Mouse (Mus musculus) CH12.LX (cell line): ENCODE measurements around the gene Eef2k. TPM values are rescaled to one million over a fixed set of nuclear protein-coding genes. Genes with fewer than 3 reads are reported as not detected.

Experiments used
- DNase-seq: peaks from one replicate; pipeline ENCODE4 v3.0.0-alpha.2; 2013; ENCODE audit errors: extremely low read depth
- H3K27ac ChIP-seq: 2 replicates; pipeline ENCODE4 v1.5.1; 2012; ENCODE audit warnings: low read depth, mild to moderate bottlenecking, control low read depth, moderate library complexity; ENCODE audit not compliant: insufficient read depth
- H3K27me3 ChIP-seq: replicated peaks from 2 replicates; pipeline ENCODE3; 2012; ENCODE audit warnings: inconsistent platforms
- H3K36me3 ChIP-seq, 2 experiments: replicated peaks in 1 of 2; 2 replicates each; pipeline versions ENCODE3 to v1.6.1; 2012; ENCODE audit warnings: inconsistent platforms in 1 of 2, low read length in 1 of 2, mild to moderate bottlenecking in 1 of 2, mixed read lengths in 1 of 2, moderate library complexity in 1 of 2; ENCODE audit not compliant: control insufficient read depth in 1 of 2, insufficient read depth in 1 of 2
- H3K4me1 ChIP-seq, 2 experiments: 2 replicates each; pipeline ENCODE4 v1.6.1; 2012; ENCODE audit warnings: inconsistent platforms in 1 of 2, moderate library complexity in 1 of 2; ENCODE audit not compliant: insufficient read depth in 2 of 2, control insufficient read depth in 1 of 2
- H3K4me2 ChIP-seq: 2 replicates; pipeline ENCODE4 v1.6.1; 2012; ENCODE audit warnings: low read depth, mild to moderate bottlenecking, control low read depth; ENCODE audit not compliant: poor library complexity, insufficient read depth, severe bottlenecking
- H3K4me3 ChIP-seq, 3 experiments: fragments of 150-350 bp in 1 of 3; sonication (generic) in 1 of 3; replicated peaks in 1 of 3; 2 replicates each; pipeline versions ENCODE3 to v1.5.1; 2011 to 2012; ENCODE audit warnings: low read depth in 2 of 3, low read length in 2 of 3, mild to moderate bottlenecking in 2 of 3, moderate library complexity in 2 of 3, control low read depth in 1 of 3, improper control_type of control experiment in 1 of 3, inconsistent platforms in 1 of 3, mixed read lengths in 1 of 3; ENCODE audit not compliant: poor library complexity in 1 of 3
- H3K79me2 ChIP-seq: replicated peaks from 2 replicates; pipeline ENCODE4 v1.6.1; 2012; ENCODE audit warnings: mild to moderate bottlenecking, moderate library complexity; ENCODE audit not compliant: control insufficient read depth, poor library complexity, insufficient read depth, severe bottlenecking; ENCODE audit errors: extremely low read depth
- H3K9ac ChIP-seq: 2 replicates; pipeline ENCODE4 v1.6.1; 2012; ENCODE audit warnings: low read depth, mild to moderate bottlenecking, control low read depth, moderate library complexity; ENCODE audit not compliant: insufficient read depth
- H3K9me3 ChIP-seq: replicated peaks from 2 replicates; pipeline ENCODE3; 2012; ENCODE audit warnings: low read length, inconsistent platforms, mixed read lengths
- CHD1 ChIP-seq: IDR thresholded peaks from 2 replicates; pipeline ENCODE4 v1.6.1; 2012; ENCODE audit warnings: low read depth, low read length, improper control_type of control experiment, inconsistent platforms
- CHD2 ChIP-seq: IDR thresholded peaks from 2 replicates; pipeline ENCODE4 v1.6.1; 2011; ENCODE audit warnings: low read length, improper control_type of control experiment
- CTCF ChIP-seq, 2 experiments: IDR thresholded peaks in 1 of 2; conservative IDR thresholded peaks in 1 of 2; 2 replicates each; pipeline ENCODE4 v1.5.1; 2011 to 2012; ENCODE audit warnings: low read depth in 2 of 2, low read length in 2 of 2, improper control_type of control experiment in 1 of 2, inconsistent platforms in 1 of 2, mild to moderate bottlenecking in 1 of 2, moderate library complexity in 1 of 2
- E2F4 ChIP-seq: IDR thresholded peaks from 2 replicates; pipeline ENCODE4 v1.6.1; 2011; ENCODE audit warnings: low read depth, low read length, improper control_type of control experiment; ENCODE audit not compliant: insufficient replicate concordance
- ETS1 ChIP-seq: conservative IDR thresholded peaks from 2 replicates; pipeline ENCODE4 v1.6.1; 2012; ENCODE audit warnings: low read depth, mild to moderate bottlenecking, inconsistent platforms, low read length, improper control_type of control experiment, moderate library complexity
- HCFC1 ChIP-seq: IDR thresholded peaks from 2 replicates; pipeline ENCODE4 v1.6.1; 2012; ENCODE audit warnings: low read depth, mild to moderate bottlenecking, inconsistent platforms, low read length, improper control_type of control experiment
- IRF4 ChIP-seq: IDR thresholded peaks from 2 replicates; pipeline ENCODE4 v1.6.1; 2014; ENCODE audit warnings: low read depth, mild to moderate bottlenecking, inconsistent platforms, low read length, improper control_type of control experiment
- JUN ChIP-seq: IDR thresholded peaks from 2 replicates; pipeline ENCODE4 v1.6.1; 2011; ENCODE audit warnings: low read depth, mild to moderate bottlenecking, low read length, improper control_type of control experiment, moderate library complexity; ENCODE audit not compliant: insufficient read depth
- MXI1 ChIP-seq: IDR thresholded peaks from 2 replicates; pipeline ENCODE4 v1.6.1; 2011; ENCODE audit warnings: mild to moderate bottlenecking, low read depth, low read length, improper control_type of control experiment
- MYC ChIP-seq: IDR thresholded peaks from 2 replicates; pipeline ENCODE4 v1.6.1; 2011; ENCODE audit warnings: low read depth, mild to moderate bottlenecking, improper control_type of control experiment, low read length
- NRF1 ChIP-seq: IDR thresholded peaks from 2 replicates; pipeline ENCODE4 v1.6.1; 2014; ENCODE audit warnings: low read depth, mild to moderate bottlenecking, inconsistent platforms, low read length, improper control_type of control experiment, moderate library complexity
- POLR2A ChIP-seq: IDR thresholded peaks from 2 replicates; pipeline ENCODE4 v1.6.1; 2011; ENCODE audit warnings: low read depth, mild to moderate bottlenecking, improper control_type of control experiment, low read length
- SIN3A ChIP-seq: IDR thresholded peaks from 2 replicates; pipeline ENCODE4 v1.6.1; 2012; ENCODE audit warnings: low read length, improper control_type of control experiment, inconsistent platforms
- TBP ChIP-seq: conservative IDR thresholded peaks from 2 replicates; pipeline ENCODE4 v1.6.1; 2011; ENCODE audit warnings: low read depth, low read length, improper control_type of control experiment
- TCF12 ChIP-seq: IDR thresholded peaks from 2 replicates; pipeline ENCODE4 v1.6.1; 2014; ENCODE audit warnings: low read depth, mild to moderate bottlenecking, inconsistent platforms, low read length, improper control_type of control experiment
- UBTF ChIP-seq: IDR thresholded peaks from 2 replicates; pipeline ENCODE4 v1.6.1; 2012; ENCODE audit warnings: low read depth, mild to moderate bottlenecking, inconsistent platforms, low read length, improper control_type of control experiment, moderate library complexity
- USF1 ChIP-seq: IDR thresholded peaks from 2 replicates; pipeline ENCODE4 v1.6.1; 2014; ENCODE audit warnings: low read depth, mild to moderate bottlenecking, inconsistent platforms, low read length, improper control_type of control experiment
- dilution Hi-C: fragments of 300-500 bp; cut with MboI; formaldehyde crosslinking; loops from 2 replicates; pipeline ENCODE4 v1.14.3; 2020; ENCODE audit warnings: low sequenced_read_pairs; ENCODE audit not compliant: extremely low pct_unique_long_range_greater_than_20kb, extremely low pct_ligation_motif_present
- in situ Hi-C: fragments of 300-500 bp; cut with MboI; formaldehyde crosslinking; loops from 3 replicates; pipeline ENCODE4 v1.14.3; 2019; ENCODE audit warnings: low sequenced_read_pairs, low pct_ligation_motif_present, low pct_unique_long_range_greater_than_20kb, mixed read lengths
- polyA plus RNA-seq: library from polyadenylated mRNA; unstranded; fragments of >175 nt; gene quantifications from 2 replicates; pipeline ENCODE4 v1.2.1, GENCODE M21; 2012; ENCODE audit warnings: low read depth; ENCODE audit not compliant: insufficient read length
- total RNA-seq, 2 experiments: library from RNA; depleted of rRNA; stranded (reverse); fragments of 300-350 nt in 1 of 2; fragments of >200 nt in 1 of 2; gene quantifications; 2 replicates each; pipeline ENCODE4 v1.2.3; 2012 to 2014

Gene Eef2k
- total and polyA plus RNA-seq, 3 experiments: 5.5 to 13.9 (median 13.7) TPM

- H3K4me3 ChIP-seq: no peak overlapping the region
- no peaks in the 10 kb centered on the region for H3K9me3 ChIP-seq
- H3K36me3 ChIP-seq: peaks cover 76 to 100% of the 10 kb centered on the region in 2 experiments
- in situ Hi-C loops (loop anchor here (10.0 kb wide), 1 partner anchor 182 kb away; no protein-coding TSS in a partner anchor), dilution Hi-C loops (no loop called here)
- H3K27ac ChIP-seq: no peak overlapping the region
- no peaks in the 10 kb centered on the region for H3K27me3 ChIP-seq
- TF ChIP-seq CTCF (conservative IDR thresholded peaks at IDR 0.05 in 1 of 2, IDR thresholded peaks at IDR 0.05 in 1 of 2; ENCODE audit: low read depth in 2 of 2, low read length in 2 of 2) (no peak), IRF4 (no peak), CHD1 (no peak), UBTF (no peak), E2F4 (no peak), TBP (no peak), JUN (no peak), ETS1 (no peak), TCF12 (no peak), MYC (no peak), USF1 (no peak), HCFC1 (no peak)
- H3K79me2 ChIP-seq: no peaks in the 10 kb centered on the region
- no peak overlapping the region for H3K4me2 ChIP-seq
- no peaks in the 10 kb centered on the region for H3K4me1 ChIP-seq
- H3K9ac ChIP-seq: no peak overlapping the region
- DNase-seq: no peak
These were observed 90.5 kb downstream of the Eef2k start for GRCm38 (mm10) chr7:120933110-120933509.

GRCm38 (mm10) chr7:120933680-120934195 lies 91.1 kb downstream of the Eef2k start:
- TF ChIP-seq CTCF (conservative IDR thresholded peaks at IDR 0.05 in 1 of 2, IDR thresholded peaks at IDR 0.05 in 1 of 2; ENCODE audit: low read depth in 2 of 2, low read length in 2 of 2): no peak
- no peak for TF ChIP-seq TBP
- no peak for TF ChIP-seq POLR2A
- no peak for TF ChIP-seq MXI1
- TF ChIP-seq SIN3A: no peak
- TF ChIP-seq CHD2: no peak
- TF ChIP-seq HCFC1: no peak
- no peak for TF ChIP-seq NRF1
- TF ChIP-seq, all 38 proteins: peak for 0
- in situ Hi-C loops: loop anchor here (10.0 kb wide), 1 partner anchor 181 kb away; no protein-coding TSS in a partner anchor
- H3K36me3 ChIP-seq: peaks cover 76 to 100% of the 10 kb centered on the region in 2 experiments
- H3K9ac ChIP-seq: no peak overlapping the region
- dilution Hi-C loops: no loop called here
- H3K79me2 ChIP-seq: no peaks in the 10 kb centered on the region
- H3K4me1 ChIP-seq: no peaks in the 10 kb centered on the region
- no peak for DNase-seq
- no peak overlapping the region for H3K4me3 ChIP-seq
- no peak overlapping the region for H3K4me2 ChIP-seq
- H3K9me3 ChIP-seq: no peaks in the 10 kb centered on the region
- H3K27me3 ChIP-seq: no peaks in the 10 kb centered on the region
- no peak overlapping the region for H3K27ac ChIP-seq
